Mouse (Mus musculus) embryonic fibroblast, embryonic 13.5 days (primary cell): ENCODE data around the gene Efna1.
A peak's percentile ranks its signal among the peaks of the same experiment; 100 is the strongest.

Experiments used
- CTCF ChIP-seq: IDR thresholded peaks from 2 replicates; pipeline ENCODE4 v1.5.1; 2011; ENCODE audit warnings: mild to moderate bottlenecking, control low read depth, low read length, moderate library complexity, borderline replicate concordance; ENCODE audit not compliant: insufficient read depth
- POLR2A ChIP-seq: IDR thresholded peaks from 2 replicates; pipeline ENCODE4 v1.6.1; 2011; ENCODE audit warnings: low read depth, mild to moderate bottlenecking, control low read depth, low read length, moderate library complexity

DNA sequence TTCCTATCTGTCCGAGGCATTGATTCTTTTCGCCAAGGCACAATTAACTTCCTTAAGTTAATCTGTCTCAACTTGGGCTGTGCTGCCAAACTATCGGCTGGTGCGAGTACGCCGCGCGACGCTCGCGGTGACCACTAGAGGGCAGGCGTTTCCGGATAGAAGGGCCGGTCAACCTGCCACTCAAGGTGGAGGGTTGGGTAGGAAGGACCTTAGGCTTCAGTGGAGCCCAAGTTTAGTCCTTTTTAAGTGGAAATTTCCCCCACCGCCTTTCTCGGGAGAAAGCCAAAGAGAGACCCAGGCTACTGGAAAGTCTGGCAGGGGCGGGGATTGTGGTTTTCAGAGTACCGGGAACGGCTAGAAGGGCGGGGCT, 52.8 kb downstream of the Efna1 start:
- TF ChIP-seq CTCF (peak; percentile 84), POLR2A (no peak; the same call in 1 of the 2 replicates)
